Mouse (Mus musculus): ENCODE data around the gene Serpina3k.
"Not testable (repeated sequence)": the region's sequence is repeated elsewhere in the genome, so short reads cannot be mapped to it uniquely, and the experiment has no call there.

The Serpina3k gene

DNA sequence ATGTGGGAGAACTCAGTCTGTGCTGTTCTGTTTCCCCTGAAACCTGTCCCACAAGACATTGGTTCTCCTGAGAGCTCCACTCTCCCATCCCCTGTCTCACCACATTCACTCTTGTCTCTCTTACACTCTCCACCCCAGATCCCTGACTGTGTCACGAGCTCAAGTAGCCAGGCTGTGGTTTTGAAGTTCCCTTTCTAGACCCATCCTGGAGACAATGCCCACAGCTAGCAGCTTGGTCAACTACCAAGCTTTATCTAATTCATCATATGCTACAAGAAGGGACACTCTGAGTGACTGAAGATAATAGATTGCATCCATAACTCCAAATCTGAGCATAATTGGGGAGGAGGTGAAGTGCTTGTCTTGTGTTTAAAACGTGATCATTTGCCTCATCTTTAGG, 52.8 kb downstream of the Serpina3k start:
- DNase-seq, result not testable (repeated sequence)

All from cerebellum, postnatal 36 days (tissue).